Mouse (Mus musculus) testis, postnatal 14 days (tissue): ENCODE results near the gene Naa20.

Experiments
- DNase-seq: peaks from one replicate; pipeline ENCODE4 v3.0.0; 2021; ENCODE audit warnings: low spot score

Naa20 gene

GRCm38 (mm10) chr2:145950239-145950638 lies 48.3 kb downstream of the Naa20 start:
- DNase-seq = no peak

DNA sequence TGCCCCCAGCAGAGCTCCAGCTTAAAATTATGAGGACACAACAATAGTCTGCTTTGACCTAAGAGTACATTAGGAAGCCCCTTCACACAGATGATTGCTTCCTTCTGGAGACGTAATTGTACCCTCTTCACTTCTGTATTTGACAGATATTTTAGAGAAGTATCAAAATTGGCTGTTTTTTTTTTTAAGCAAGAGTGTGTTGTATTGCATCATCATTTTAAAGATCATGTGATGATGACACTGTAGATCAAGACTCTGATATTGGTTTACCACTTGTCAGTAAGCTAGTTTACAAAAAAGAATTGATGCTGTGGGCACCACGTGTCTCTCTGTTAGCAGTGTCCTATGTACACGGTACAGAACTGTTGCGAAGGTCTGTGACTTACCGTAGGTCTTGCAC lies 50.8 kb downstream of the Naa20 start:
- no peak for DNase-seq

DNA sequence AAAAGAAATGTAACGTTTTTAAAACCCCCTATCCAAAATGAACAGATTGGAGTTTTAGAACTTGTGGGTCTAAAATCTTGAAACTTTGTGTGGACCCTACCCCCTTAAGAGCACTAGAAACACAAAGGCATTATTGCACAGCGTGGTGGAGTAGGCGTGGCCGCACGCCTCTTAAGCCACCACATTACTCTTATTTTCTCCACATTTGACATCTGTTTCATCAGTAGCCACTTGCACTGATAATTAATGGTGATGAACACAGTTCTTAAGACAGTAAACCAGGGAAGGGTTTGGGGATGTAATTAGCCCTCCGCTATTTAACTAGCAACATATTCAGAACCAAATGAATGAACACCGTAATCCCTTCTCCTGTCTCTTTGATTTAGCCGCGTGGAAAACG lies 53.9 kb downstream of the Naa20 start:
- DNase-seq = no peak

- DNase-seq = no peak
Observed at GRCm38 (mm10) chr2:145956318-145956717, 54.4 kb downstream of the Naa20 start.

DNA sequence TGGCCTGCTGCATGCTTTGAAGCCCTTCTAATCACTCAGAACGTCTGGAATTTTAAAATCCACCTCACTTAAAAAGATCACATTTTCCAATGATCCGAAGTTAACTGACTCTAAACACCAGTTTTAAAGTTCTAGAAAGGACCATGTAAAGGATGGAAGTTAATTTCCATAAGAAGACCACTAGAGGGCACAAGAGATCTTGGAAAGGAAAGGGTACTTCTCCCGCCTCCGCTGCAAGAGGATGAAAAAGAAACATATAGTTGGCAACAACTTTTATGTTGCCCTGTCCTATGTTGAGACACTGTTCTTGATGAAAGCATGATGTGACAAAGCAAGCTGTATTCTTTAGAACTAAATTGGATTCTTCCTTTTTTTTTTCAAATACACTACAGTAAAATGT lies 55.6 kb downstream of the Naa20 start:
- no peak for DNase-seq

GRCm38 (mm10) chr2:145958097-145958496 lies 56.2 kb downstream of the Naa20 start:
- DNase-seq = no peak

GRCm38 (mm10) chr2:145958551-145958950 lies 56.7 kb downstream of the Naa20 start:
- no peak for DNase-seq

DNA sequence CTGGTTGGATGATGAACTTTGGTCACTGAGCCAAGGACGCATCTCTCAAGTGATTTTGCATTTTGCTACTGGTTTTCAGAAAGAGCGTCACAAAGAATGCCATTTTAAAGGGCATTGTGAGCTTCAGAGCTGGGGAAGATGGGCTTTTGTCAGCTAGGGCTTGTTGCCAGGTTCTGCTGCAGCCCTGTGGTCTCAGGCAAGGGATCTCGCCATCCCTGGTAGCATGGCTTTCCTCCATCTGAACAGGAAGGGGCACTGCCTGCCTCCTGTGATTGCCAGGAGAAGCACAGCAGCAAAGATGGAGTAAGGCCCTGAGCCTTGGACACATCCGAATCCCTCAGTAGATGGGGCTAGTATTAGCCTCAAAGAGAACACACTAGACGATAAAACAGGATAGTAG lies 60.0 kb downstream of the Naa20 start:
- DNase-seq = no peak
